Mouse (Mus musculus) kidney, adult 2 months (tissue): ENCODE results near the gene Setx. TPM values are rescaled to one million over a fixed set of nuclear protein-coding genes. Genes with fewer than 3 reads are reported as not detected.

Experiments
- DNase-seq: peaks from one replicate; pipeline ENCODE4 v3.0.0; 2021
- H3K27ac ChIP-seq: fragments of 200-500 bp; 2 replicates; pipeline ENCODE4 v1.5.1; 2012; ENCODE audit warnings: low read depth, low read length, control low read depth, inconsistent platforms; ENCODE audit not compliant: insufficient read depth
- H3K27me3 ChIP-seq: fragments of 200-500 bp; replicated peaks from 2 replicates; pipeline ENCODE4 v1.6.1; 2012; ENCODE audit warnings: mild to moderate bottlenecking, moderate library complexity, low read length, inconsistent platforms; ENCODE audit not compliant: control insufficient read depth, insufficient read depth
- H3K36me3 ChIP-seq: fragments of 200-500 bp; 2 replicates; pipeline ENCODE4 v1.6.1; 2012; ENCODE audit warnings: mild to moderate bottlenecking, moderate library complexity, low read length, inconsistent platforms; ENCODE audit not compliant: control insufficient read depth, insufficient read depth
- H3K4me1 ChIP-seq: fragments of 200-500 bp; 2 replicates; pipeline ENCODE4 v1.6.1; 2011; ENCODE audit warnings: low read length; ENCODE audit not compliant: control insufficient read depth, insufficient read depth
- H3K4me3 ChIP-seq: fragments of 200-500 bp; 2 replicates; pipeline ENCODE4 v1.5.1; 2011; ENCODE audit warnings: mild to moderate bottlenecking, low read depth, low read length, control low read depth; ENCODE audit not compliant: insufficient read depth
- CTCF ChIP-seq: fragments of 200-500 bp; conservative IDR thresholded peaks from 2 replicates; pipeline ENCODE4 v1.5.1; 2011; ENCODE audit warnings: low read depth, mild to moderate bottlenecking, control low read depth, low read length, moderate library complexity, mixed read lengths; ENCODE audit not compliant: insufficient read depth, insufficient read length
- POLR2A ChIP-seq: fragments of 200-500 bp; IDR thresholded peaks from one replicate; pipeline ENCODE4 v1.6.1; 2011; ENCODE audit warnings: low read depth, low read length, control low read depth
- WGBS: fragments of 180-500 bp; shearing (Covaris S2); methylation state at CpG from one replicate; pipeline ENCODE4 v1.1.7; 2018; 5-methylcytosine and 5-hydroxymethylcytosine counted together
- polyA plus RNA-seq: library from polyadenylated mRNA; depleted of rRNA; stranded (reverse); fragments of >200 nt; gene quantifications from 2 replicates; pipeline ENCODE4 v1.2.3, GENCODE M21; 2012; rRNA removed

The Setx gene
- polyA plus RNA-seq, 1 experiment, result 3.1 TPM

DNA sequence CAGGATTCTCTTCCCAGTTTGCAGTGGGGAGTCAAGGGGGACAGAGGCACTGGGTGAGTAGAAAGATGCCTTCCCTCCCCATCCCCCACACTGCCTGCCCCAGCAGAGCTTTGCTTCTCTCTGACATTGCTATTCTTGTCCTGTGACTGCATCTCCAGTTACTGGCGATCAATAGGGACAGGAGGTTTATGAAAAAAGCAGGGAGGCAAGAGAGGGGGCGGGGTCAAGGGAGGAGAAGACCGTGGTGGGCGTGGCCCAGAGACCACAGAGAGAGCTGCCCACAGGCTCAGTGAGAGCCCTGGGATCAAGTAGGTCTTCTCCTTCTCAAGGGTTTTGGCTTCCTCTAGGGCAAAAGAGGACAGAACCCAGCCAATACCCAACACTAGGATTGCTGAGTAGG is 98.3 kb downstream of the Setx start:
- H3K36me3 ChIP-seq, result no peaks in the 10 kb centered on the region
- no peak overlapping the region for H3K27ac ChIP-seq
- no peak for DNase-seq

DNA sequence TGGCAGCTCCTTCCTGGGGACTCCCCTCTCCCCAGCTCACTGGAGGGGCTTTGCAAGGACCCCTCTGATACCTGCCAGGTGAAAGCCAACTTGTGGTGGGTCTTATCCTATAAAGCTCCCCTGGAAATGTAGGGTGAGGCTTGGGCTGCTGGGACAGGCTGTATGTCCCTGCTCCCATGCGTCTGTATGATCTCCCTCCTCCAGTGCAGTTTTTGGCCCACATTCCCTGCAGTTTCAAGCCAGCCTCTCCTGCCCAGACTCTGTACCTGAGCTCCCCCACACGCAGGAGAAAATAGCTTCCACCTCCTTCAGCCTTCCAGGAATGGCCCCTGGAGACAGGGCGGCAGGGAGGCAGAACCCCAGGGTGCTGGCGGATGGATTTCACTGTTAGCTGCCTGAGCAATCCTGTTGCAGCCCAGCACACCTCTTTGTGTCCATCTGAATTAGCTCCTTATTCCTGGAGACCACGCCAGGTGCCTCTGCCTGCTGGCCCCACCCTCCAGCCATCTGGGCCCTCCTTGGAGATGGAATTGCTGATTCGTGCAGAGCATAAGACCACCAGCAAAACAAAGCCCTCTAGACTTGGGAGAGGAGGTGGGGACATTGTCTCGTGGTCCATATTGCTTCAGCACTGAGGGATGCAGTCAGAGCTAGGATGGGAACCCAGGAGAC is 99.7 kb downstream of the Setx start:
- Histone ChIP-seq H3K4me1 (no peaks in the 10 kb centered on the region), H3K27me3 (no peaks in the 10 kb centered on the region), H3K27ac (no peak overlapping the region), H3K4me3 (no peak overlapping the region), H3K36me3 (no peaks in the 10 kb centered on the region)
- no peak for TF ChIP-seq CTCF
- no peak for TF ChIP-seq POLR2A
- no peak for DNase-seq
- WGBS, result 56% methylated on average over 7 of the region's 7 CpGs

More for the DNA sequence above, 98.3 kb downstream of the Setx start:
- no peak for TF ChIP-seq CTCF
- TF ChIP-seq POLR2A, result no peak
- 18% methylated on average over 4 of the region's 4 CpGs for WGBS
- no peaks in the 10 kb centered on the region for H3K27me3 ChIP-seq
- H3K4me3 ChIP-seq, result no peak overlapping the region
- H3K4me1 ChIP-seq, result no peaks in the 10 kb centered on the region

- Histone ChIP-seq H3K36me3 (no peaks in the 10 kb centered on the region), H3K4me3 (no peak overlapping the region), H3K4me1 (no peaks in the 10 kb centered on the region), H3K27me3 (no peaks in the 10 kb centered on the region), H3K27ac (no peak overlapping the region)
- TF ChIP-seq CTCF (no peak), POLR2A (no peak)
- 79% methylated on average over 4 of the region's 4 CpGs for WGBS
- DNase-seq, result no peak
Observed at GRCm38 (mm10) chr2:29226671-29227070, 102.7 kb downstream of the Setx start.

GRCm38 (mm10) chr2:29230191-29230835 is 106.3 kb downstream of the Setx start:
- no peak for TF ChIP-seq POLR2A
- no peak for DNase-seq
- WGBS, result 72% methylated on average over 9 of the region's 9 CpGs

More at GRCm38 (mm10) chr2:29230191-29230835, 106.3 kb downstream of the Setx start:
- Histone ChIP-seq H3K27ac (no peak overlapping the region), H3K27me3 (no peaks in the 10 kb centered on the region), H3K36me3 (no peaks in the 10 kb centered on the region), H3K4me1 (peaks cover 6% of the 10 kb centered on the region; the same call in 1 of the 2 replicates), H3K4me3 (no peak overlapping the region)

Other genes with a start within 250 kb of the Setx start
- gene Barhl1, start 207.5 kb upstream of the Setx start, polyA plus RNA-seq, result 0.05 and 0.07 TPM in 2 replicates
- 0.31 and 0.61 TPM in 2 replicates for gene Cfap77, start 69.1 kb upstream of the Setx start, polyA plus RNA-seq
- 5.6 and 6.5 TPM in 2 replicates for gene Ttf1, start 63.9 kb upstream of the Setx start, polyA plus RNA-seq
- 18.2 and 23.2 TPM in 2 replicates for gene Ntng2, start 128.8 kb downstream of the Setx start, polyA plus RNA-seq
- 25.9 and 31.4 TPM in 2 replicates for gene Med27, start 222.6 kb downstream of the Setx start, polyA plus RNA-seq